Mouse (Mus musculus): ENCODE data around the gene Lancl1.

Gene Lancl1

GRCm38 (mm10) chr1:67017101-67017870 is 21.4 kb downstream of the Lancl1 start:
- in situ Hi-C loops (cut with MboI, MseI), result no loop called here

- in situ Hi-C loops (cut with MboI, MseI), result no loop called here
Observed at GRCm38 (mm10) chr1:67014205-67014604, 24.5 kb downstream of the Lancl1 start.

GRCm38 (mm10) chr1:67010520-67010919 is 28.2 kb downstream of the Lancl1 start:
- in situ Hi-C loops (cut with MboI, MseI), result no loop called here

- in situ Hi-C loops (cut with MboI, MseI), result no loop called here
Observed at GRCm38 (mm10) chr1:67003699-67004098, 35.0 kb downstream of the Lancl1 start.

DNA sequence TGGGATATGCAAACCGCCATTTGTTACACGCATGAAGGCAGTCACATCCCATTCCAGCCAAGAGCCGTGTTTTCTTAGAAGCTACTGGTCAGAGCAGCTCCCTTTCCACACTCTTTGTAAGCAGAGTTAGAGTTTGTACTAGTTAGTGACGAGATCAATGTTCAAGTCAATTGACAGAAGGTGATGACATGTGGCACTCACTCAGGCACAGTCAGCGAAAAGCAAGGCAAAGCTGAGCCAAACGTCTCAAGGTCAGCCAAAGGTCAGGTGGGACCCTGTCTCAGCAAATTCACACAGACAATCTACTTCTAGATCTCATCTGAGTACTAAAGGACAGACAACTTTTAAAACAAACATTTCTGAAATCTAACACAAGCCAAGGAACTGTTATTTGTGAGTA is 36.4 kb downstream of the Lancl1 start:
- in situ Hi-C loops (cut with MboI, MseI), result no loop called here

DNA sequence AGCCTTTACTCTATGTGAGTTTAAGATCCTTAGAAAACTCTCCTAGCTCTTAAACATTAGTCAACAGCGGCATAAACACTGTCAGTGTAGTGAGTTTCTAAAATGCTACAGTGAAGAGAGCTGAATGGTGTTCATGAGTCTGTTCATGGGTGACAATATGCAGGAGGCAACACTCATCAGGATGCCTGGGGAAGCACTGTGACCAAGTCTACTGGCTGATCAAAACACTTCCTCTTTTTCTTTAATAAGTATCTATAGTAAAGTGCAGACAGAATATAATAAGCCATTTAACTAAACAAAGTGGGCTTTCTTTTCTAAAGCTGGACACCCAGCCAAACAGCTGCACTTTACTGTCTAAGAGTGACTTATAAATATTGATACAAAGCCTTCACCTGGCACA is 37.3 kb downstream of the Lancl1 start:
- in situ Hi-C loops (cut with MboI, MseI), result no loop called here

- in situ Hi-C loops (cut with MboI, MseI), result no loop called here
Observed at GRCm38 (mm10) chr1:67000484-67000883, 38.2 kb downstream of the Lancl1 start.

DNA sequence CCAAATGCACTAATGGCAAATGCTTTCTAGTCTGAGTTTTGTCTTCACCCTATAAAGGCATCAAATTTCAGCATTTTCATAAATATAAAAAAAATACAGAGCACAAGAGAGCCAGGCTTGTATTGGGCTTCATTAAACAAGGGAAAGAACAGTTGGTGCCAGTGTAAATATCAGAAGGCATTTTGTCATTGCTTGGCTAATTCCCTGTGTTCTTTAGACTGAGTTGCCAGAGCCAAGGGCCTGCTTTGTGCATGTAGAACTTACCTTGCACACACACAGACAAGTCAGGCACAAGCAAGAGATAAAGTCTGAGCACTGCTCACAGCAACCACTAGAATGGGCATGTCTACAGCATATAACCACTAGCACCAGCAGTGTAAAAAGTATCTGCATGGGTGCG is 40.1 kb downstream of the Lancl1 start:
- in situ Hi-C loops (cut with MboI, MseI), result no loop called here

DNA sequence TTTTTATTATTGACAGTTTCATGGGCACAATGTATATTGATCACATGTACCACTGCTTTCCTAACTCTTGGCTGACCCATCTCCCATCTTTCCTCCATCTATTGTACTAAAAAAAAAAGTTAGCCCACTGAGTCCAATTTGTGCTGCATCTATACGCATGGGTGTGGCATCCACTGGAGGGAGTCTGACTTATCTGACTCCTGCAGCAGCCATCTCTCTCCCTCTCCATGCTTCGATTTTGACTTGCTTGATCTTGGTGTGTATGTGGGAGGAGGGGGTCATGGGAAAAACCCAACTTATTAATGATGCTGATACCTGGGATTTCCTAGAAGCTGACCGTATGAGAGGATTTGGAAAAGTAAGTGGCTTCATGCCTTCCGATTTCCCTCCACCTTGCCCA is 40.5 kb downstream of the Lancl1 start:
- in situ Hi-C loops (cut with MboI, MseI), result no loop called here

- in situ Hi-C loops (cut with MboI, MseI), result no loop called here
Observed at GRCm38 (mm10) chr1:66996819-66997218, 41.9 kb downstream of the Lancl1 start.

GRCm38 (mm10) chr1:66992764-66993163 is 45.9 kb downstream of the Lancl1 start:
- in situ Hi-C loops (cut with MboI, MseI), result loop anchor here (5.0 kb wide), 1 partner anchor 100 kb away; no protein-coding TSS in a partner anchor

DNA sequence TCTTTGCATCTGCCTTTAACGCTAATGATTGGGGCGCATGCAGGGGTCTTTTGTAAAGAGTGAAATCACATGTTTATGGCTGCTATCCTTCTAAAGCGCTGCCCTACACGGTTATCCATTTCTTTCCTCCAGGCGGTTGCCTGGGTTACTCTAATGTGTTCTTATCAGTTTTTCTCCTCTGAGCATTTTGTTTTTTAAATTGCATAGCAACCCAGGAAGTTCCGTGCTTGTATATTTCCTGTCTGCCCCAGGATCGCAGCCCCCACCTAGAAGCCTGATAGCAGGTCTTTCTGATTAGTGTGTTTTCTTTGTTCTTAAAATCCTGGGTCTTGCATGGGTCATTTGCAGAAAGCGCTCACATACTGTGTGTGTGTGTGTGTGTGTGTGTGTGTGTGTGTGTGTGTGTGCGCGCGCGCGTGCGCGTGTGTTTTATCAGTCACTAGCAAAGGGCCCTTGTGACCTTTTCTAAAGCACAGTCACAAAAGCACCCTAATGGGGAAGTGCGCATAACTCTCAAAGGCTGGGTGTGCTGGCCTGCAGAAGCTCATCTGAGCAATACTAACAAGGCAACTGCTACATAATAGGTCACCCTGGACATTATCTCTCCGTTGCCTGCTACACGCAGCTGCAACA is 51.0 kb downstream of the Lancl1 start:
- in situ Hi-C loops (cut with MboI, MseI), result no loop called here

- in situ Hi-C loops (cut with MboI, MseI), result no loop called here
Observed at GRCm38 (mm10) chr1:66985906-66986305, 52.8 kb downstream of the Lancl1 start.

DNA sequence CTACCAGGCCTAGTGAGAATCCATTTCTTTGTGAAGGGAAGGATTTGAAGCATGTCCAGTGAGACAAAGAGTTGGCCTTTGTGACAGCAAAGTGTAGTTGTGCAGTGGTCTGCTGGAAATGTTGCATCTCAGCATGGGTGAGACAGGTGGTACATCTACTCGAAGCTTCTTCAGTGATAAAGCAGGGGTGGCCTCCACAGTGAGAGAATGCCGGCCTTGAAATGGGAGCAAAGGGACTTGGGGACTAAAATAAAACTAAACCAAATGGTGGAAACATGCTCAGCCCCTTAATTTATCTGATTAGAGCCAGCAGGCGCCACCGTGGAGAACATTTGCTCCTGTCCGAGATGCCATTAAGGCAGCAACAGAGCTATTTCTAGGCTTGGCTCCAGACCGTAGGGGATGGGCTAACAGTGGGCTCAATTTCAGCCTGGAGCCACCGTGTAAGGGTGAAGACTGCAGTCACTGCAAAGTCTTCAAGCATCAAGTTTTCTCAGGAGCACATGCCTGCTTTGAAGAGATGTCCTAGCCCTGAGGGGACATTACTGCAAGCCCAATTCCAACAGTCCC is 53.5 kb downstream of the Lancl1 start:
- in situ Hi-C loops (cut with MboI, MseI), result no loop called here

GRCm38 (mm10) chr1:66980129-66980528 is 58.5 kb downstream of the Lancl1 start:
- in situ Hi-C loops (cut with MboI, MseI), result no loop called here

DNA sequence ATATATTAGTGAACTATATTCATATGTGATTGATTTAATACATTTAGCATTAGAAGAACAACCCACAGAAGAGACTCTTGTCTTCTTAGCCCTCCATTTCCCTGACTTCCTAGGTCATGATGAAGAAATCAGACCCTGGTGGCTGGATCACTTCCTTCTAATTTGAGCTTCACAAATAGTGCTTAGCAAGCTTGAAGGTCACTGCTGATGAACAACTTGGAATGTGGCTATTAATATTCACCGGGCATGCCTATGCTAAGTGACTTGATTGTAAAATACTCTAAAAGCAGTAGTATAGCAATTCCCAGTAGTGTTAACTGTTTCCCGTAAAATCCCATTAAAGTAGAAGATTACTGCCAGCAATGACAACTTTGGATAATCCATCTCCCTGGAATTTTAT is 63.2 kb downstream of the Lancl1 start:
- in situ Hi-C loops (cut with MboI, MseI), result no loop called here

DNA sequence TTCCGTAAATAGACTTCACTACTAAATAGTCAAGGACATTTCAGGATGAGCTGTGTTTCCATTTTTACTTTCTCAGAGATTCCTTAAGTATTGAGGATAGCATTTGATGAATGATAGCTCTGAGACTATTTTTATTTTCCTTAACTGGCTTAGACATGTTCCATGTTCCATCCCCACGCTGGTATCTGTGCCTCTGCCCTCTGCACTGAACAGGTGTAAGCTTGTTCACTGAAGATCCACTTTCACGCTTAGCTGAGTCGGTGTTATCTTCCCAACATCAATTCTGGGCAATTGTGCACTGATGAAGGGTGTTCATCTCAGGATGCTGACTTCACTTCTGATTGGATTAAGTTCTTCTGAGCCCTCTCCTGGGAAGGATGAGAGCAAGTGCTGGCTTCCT is 73.8 kb downstream of the Lancl1 start:
- in situ Hi-C loops (cut with MboI, MseI), result no loop called here

- in situ Hi-C loops (cut with MboI, MseI), result no loop called here
Observed at GRCm38 (mm10) chr1:66960536-66961243, 78.0 kb downstream of the Lancl1 start.

- in situ Hi-C loops (cut with MboI, MseI), result no loop called here
Observed at GRCm38 (mm10) chr1:66957361-66957760, 81.3 kb downstream of the Lancl1 start.

DNA sequence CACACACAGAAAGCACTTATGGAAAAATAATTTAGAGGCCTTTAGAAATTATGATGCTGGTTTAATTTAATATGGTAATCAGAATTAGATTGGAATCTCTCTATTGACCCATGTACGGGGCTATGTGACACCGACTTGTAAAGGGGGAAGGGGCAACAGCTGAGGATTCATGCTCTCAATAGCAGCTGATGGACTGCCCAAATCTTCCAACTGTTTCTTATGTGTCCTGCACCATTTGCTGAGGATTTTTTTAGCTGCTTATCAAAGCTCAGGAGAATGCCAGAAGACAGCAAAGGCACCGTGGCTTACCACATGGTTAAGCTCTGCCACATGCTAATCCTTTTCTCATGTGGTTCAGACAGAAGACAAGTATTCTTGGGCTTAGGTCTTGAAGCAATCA is 87.6 kb downstream of the Lancl1 start:
- in situ Hi-C loops (cut with MboI, MseI), result no loop called here

Data from regulatory T cell (primary cell).